Mouse (Mus musculus): ENCODE results near the gene Cep89.

Cep89 gene

GRCm38 (mm10) chr7:35485126-35485525, 88.3 kb downstream of the Cep89 start:
- in situ Hi-C loops (cut with MboI, MseI) = no loop called here

- in situ Hi-C loops (cut with MboI, MseI) = no loop called here
Measured at GRCm38 (mm10) chr7:35486553-35486952, 89.7 kb downstream of the Cep89 start.
